Mouse (Mus musculus) kidney, adult 9 months (tissue): Measurements from ENCODE around the gene Chga.

Experiments
- DNase-seq: peaks from one replicate; pipeline ENCODE4 v3.0.0; 2022

Chga gene

DNA sequence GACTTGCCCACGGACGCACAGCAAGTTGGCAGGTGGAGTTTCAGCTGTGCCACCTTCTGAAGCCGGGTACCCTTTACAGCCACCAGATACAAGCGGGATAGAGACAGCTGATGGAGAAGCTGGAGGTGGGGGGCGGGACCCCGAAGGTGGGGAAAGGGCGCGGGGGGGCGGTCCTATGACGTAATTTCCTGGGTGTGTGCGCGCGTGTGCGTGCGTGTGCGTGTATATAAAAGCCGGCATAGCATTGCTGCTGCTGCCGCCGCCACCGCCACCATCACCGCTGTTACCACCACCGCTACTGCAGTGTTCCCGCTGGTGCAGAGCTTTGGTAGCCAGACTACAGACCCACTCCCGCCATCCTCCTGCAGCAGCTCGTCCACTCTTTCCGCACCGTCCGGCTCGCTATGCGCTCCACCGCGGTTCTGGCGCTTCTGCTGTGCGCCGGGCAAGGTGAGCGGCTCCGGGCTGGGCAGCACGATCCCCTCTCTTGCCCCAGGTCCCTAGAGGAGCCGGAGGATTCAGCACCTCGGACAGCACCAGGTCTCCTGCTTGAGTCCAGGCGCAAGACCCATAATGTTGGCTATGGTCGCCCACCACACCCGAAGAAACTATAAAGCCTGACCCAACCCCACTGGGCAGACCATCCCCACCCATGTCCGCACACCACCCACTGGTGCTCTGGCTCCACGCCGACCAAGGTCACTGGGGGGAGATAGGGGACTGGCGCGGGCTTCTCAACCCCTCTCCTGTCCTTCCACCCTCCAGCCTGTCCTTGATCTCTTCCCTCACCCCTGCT lies at the start of gene Chga:
Chga (plus strand) TSS at position 249 of the 796 bp plus-strand sequence.
- DNase-seq: peak; percentile 51

- DNase-seq: no peak
Measured at GRCm38 (mm10) chr12:102505131-102505713, 49.5 kb upstream of the Chga start.

DNA sequence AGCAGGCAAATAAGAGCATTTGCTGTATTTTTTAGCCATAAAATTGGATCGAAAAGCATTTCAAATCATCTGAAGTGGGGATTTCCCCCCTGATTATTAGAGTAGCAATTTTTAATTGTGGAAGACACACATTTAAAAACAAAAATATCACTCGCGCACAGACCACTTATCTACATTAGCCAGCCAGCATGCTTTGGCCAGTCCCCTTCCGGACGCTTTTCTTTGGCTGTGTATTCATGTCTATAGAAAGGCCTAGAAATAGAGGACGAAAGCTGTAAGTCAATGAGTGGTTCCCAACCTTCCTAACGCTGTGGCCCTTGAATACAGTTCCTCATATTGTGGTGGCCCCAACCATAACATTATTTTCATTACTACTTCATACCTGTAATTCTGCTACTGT lies 48.8 kb upstream of the Chga start:
- no peak for DNase-seq

DNA sequence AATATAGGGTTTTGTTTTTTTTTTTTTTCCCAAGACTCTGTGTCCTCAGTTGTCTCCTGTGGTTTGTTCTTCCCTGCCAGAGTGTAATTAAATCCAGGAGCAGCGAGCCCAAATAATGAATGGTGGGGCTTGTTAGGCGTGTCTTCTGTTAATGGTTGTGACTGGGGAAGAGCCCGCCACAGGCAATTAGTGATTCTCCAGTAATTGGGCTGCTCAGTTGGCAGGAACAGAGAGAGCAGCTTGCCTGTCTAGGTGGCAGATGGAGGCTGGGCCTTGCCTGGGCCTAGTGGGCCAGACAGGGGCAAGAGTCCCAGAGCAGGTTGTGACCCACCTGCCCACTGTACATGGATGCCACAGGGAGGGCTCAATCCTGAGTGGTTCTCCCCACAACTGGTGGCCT lies 43.4 kb upstream of the Chga start:
- DNase-seq: no peak

- DNase-seq: no peak
Measured at GRCm38 (mm10) chr12:102514151-102514550, 40.6 kb upstream of the Chga start.

DNA sequence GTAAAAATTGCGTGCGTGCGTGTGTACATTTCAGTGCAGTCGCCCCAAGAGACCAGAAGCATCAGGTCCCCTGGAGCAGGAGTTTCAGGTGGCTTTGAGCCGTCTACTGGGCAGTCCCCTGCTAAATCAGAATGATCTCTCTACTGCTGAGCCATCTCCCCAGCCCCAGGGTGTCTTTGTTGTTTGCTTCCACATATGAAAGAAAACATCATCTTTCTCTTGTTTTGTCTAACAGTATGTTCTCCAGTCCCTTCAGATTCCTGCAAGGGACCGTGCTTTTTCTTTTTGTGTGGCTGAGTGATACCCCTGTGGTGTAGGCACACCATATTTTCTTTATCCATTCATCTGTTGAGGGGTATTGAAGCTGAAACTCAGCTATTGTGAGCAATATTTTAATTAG lies 40.0 kb upstream of the Chga start:
- DNase-seq: no peak

GRCm38 (mm10) chr12:102516151-102516550 lies 38.6 kb upstream of the Chga start:
- no peak for DNase-seq

- no peak for DNase-seq
Measured at GRCm38 (mm10) chr12:102517647-102518046, 37.1 kb upstream of the Chga start.

DNA sequence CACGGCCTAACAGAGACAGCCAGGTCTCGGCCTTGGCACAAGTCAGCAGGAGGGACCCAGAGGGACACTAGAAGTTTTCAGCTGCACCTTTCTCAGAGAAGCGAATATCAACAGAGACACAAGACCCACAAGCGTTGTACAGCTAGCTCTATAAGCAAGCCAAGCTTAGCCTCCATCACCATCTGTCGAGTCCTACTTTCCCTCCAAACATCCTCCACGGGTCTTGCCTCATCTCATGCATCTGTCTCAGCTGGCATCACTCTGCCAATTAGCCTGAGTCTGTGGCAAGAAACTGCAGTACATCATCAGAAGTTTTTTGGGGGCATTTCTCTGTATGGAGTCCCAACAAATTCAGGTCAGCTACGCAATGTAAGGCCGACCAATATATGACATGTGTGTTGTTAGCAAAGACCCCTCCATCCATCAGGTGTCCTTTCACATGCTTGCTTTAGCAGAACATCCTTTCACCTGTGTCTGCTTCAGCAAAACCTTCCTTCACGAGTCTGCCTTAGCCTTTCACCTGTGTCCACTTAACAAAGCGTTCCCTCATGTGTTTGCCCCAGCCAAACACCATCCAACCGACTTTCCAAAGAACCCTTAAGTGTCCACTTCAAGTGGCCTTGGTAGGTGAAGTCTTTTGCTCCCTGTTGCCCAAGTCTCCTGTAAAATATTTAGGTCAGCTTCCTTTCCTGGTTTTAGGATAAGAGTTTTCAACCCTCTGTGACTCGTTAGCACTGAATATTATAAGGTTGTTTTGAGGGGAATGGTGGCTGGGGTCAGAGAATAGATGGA lies 34.6 kb upstream of the Chga start:
- DNase-seq: no peak

- DNase-seq: peak; percentile 32
Measured at GRCm38 (mm10) chr12:102521777-102522319, 32.9 kb upstream of the Chga start.

DNA sequence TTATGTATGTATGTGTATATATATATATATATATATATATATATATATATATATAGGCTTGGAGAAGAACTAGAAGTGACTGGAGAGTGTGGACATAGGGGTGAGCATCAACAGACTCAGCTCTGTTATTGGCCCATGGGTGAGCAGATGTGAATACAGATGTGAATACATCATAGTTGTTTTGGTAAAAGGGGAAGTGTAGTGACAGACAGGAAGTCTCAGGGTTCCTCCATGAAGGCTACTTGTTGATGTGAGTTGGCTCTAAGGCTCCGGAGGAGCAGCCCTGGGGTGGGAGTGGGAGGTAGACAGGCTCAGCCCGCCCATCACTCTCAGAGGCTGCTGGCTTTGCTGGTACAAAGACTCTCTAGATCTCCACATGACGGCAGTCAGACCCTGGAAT lies 30.6 kb upstream of the Chga start:
- no peak for DNase-seq

DNA sequence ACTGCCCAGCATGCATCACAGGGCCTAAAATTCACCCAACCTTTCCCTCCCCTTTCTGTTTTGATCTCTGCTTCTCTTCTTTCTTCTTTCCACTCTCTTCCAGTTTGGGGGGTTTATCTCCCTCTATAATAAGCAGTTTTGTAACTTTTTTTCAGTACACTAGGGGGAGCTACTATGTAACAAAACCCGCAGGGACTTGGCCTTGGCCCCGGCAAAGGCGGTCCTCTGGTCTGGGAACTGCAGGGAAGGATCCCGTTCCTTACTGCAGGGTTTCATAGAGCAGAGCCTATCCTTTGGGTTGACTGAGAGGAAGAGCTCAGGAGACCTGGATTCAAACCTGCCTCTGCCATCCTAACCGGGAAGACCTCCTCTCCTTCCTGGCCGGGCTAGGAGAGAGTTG lies 30.0 kb upstream of the Chga start:
- peak; percentile 60 for DNase-seq

DNA sequence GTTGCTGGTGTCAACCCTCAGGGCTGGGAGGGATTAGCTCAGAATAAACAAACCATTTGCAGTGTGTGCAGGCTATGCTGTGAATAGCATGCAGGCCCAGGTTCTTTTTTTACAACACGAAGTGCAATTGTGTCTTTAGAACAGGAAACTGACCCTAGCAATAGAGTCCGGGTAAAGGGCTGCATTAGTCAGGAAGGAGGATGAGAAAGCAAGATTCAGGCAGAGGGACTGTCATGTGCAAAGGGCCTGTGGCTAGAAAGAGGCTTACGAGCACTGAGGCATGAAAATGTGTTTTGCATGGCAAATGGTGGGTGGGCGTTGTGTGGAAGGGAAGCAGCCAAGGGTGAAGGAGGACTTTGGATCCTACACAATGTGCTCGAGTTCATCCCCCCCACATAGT lies 26.8 kb upstream of the Chga start:
- DNase-seq: no peak

- DNase-seq: peak; percentile 73
Measured at GRCm38 (mm10) chr12:102535796-102536195, 19.0 kb upstream of the Chga start.

- DNase-seq: no peak
Measured at GRCm38 (mm10) chr12:102540278-102540677, 14.5 kb upstream of the Chga start.

- no peak for DNase-seq
Measured at GRCm38 (mm10) chr12:102541168-102541567, 13.6 kb upstream of the Chga start.

DNA sequence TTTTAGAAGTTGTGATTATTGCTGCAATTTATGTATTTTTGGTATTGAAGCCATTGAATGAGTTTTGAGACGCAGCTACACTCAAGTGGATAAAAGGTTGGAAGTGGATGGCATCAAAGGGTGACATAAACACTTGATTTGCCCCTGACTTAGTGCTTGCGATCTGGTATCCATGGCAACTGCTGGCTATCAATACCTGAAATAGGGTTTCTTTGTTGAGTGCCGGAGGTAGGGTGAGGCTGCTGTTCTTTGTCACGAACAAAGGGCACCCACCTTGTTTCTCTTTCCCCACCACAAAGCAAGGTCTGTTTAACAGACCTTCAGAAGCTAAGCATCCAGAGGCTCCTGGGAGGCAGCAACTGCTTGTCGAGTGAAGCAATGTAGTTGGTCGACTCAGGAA lies 9.6 kb upstream of the Chga start:
- no peak for DNase-seq

DNA sequence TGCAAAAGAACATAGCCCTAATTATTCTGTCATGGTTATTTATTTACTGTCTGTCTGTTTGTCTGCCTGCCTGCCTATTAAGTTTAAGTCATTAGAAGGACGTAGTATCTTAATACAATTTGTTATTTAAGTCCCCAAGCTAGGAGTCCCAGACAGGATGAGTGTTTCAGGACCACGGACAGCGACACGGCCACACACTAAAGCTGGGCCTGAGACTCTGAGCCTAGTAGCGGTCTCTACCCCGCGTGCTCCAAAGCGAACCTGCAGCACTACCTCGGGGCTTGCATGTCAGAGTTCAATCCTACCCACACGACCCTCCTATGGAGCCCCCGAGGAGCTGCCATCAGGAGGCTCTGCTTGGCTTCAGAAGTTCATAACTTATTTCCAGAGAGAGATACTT lies 4.2 kb upstream of the Chga start:
- peak; percentile 58 for DNase-seq

GRCm38 (mm10) chr12:102551186-102551585 lies 3.6 kb upstream of the Chga start:
- DNase-seq: no peak

DNA sequence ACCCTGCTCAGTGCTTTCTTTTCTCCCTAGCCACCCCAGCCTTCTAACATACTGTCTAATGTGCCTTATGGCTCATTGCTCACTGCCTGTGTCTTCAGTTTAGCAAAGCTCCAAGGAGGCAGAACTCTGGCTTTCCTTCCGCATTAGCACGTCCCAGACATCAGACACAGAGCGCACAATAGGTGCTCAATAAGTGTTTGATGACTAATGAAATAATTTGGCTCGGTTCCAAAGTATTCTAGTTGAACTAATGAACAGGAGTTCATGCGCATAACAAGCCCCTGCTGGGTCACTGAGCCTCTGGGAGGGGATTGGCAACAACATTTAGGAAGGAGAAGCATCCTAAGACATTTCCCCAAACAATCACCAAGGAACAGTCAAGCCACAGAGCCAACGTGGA lies 2.8 kb upstream of the Chga start:
- DNase-seq: no peak

DNA sequence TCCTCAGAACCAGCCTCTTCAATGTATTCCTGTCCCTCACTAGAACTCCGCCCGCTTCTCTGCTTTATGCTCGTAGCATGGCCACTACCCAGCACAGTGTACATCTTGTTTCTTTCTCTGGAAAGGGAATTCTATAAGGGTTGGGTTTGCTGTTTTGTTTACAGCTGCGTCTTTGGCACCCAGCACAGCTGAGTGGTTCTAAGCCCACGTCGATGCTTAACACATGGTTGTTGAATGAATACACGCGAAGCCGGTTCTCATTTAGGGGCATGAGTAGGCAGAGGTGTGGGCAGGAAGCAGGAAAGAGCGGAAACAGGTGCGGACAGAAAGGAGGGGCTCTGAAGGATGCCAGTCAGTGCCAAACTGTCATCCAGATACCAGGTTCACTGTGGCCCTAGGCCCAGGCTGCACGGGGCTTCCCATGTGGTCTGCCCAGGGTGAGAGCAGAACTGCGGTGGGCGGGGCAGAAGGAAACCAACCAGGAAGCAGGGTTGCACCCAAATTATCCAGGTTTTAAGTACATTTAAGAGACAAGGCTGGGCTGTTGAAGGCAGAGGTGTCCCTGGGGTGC lies 979 bp upstream of the Chga start:
- DNase-seq: no peak

- DNase-seq: no peak
Measured at GRCm38 (mm10) chr12:102555850-102556249, 1.1 kb downstream of the Chga start.

DNA sequence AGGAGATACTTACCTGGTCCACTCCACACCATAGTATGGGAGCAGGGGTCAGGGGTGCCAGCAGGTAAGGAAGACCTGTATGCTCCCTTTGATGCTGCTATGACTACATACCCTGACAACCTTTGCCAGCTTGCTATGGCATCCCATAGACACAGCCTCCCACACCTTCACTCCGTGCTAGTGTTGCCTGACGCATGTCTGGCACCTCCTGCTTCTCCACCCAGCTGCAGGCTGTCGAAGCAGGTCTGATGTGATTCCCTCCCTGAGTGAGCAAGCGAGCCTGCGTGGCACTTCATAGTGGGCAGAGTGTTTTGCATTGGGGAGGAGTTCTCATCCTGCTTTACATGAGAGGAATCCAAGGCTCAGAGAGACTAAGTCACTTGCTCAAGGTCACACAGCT lies 2.6 kb downstream of the Chga start:
- no peak for DNase-seq
